Mouse (Mus musculus) midbrain, embryonic 11.5 days (tissue): ENCODE data around the gene Il10. TPM values are rescaled to one million over a fixed set of nuclear protein-coding genes. Genes with fewer than 3 reads are reported as not detected.
A peak's percentile ranks its signal among the peaks of the same experiment; 100 is the strongest.

Source experiments
- ATAC-seq: fragments of 200-750 bp; cut with Nextera tagmentation; 2 replicates; pipeline ENCODE4 v1.8.0; 2017; ENCODE audit warnings: moderate TSS enrichment, moderate library complexity; ENCODE audit not compliant: low FRiP score
- DNase-seq: peaks from one replicate; pipeline ENCODE4 v3.0.0; 2015; ENCODE audit warnings: low spot score; ENCODE audit errors: missing footprints
- H3K27ac ChIP-seq: fragments of 300-500 bp; sonication (generic); 2 replicates; pipeline ENCODE4 v1.5.1; 2014; ENCODE audit warnings: low read depth, low read length
- H3K27me3 ChIP-seq: fragments of 300-500 bp; sonication (generic); 2 replicates; pipeline ENCODE4 v1.6.1; 2014; ENCODE audit warnings: mild to moderate bottlenecking, low read length, moderate library complexity, mixed read lengths; ENCODE audit not compliant: control insufficient read depth, insufficient read depth
- H3K36me3 ChIP-seq: fragments of 300-500 bp; sonication (generic); 2 replicates; pipeline ENCODE4 v1.6.1; 2014; ENCODE audit warnings: mild to moderate bottlenecking, low read length, moderate library complexity, mixed read lengths; ENCODE audit not compliant: control insufficient read depth, insufficient read depth
- H3K4me1 ChIP-seq: fragments of 300-500 bp; sonication (generic); 2 replicates; pipeline ENCODE4 v1.6.1; 2014; ENCODE audit warnings: low read length; ENCODE audit not compliant: control insufficient read depth, insufficient read depth
- H3K4me2 ChIP-seq: fragments of 300-500 bp; sonication (generic); 2 replicates; pipeline ENCODE4 v1.6.1; 2014; ENCODE audit warnings: mild to moderate bottlenecking, moderate library complexity
- H3K4me3 ChIP-seq: fragments of 300-500 bp; sonication (generic); 2 replicates; pipeline ENCODE4 v1.5.1; 2014; ENCODE audit warnings: low read depth, low read length
- H3K9ac ChIP-seq: fragments of 300-500 bp; sonication (generic); 2 replicates; pipeline ENCODE4 v1.6.1; 2014; ENCODE audit warnings: low read length
- H3K9me3 ChIP-seq: fragments of 300-500 bp; sonication (generic); 2 replicates; pipeline ENCODE4 v1.6.1; 2016; ENCODE audit warnings: low read length; ENCODE audit not compliant: control insufficient read depth
- WGBS: fragments of 180-500 bp; shearing (Covaris S2); extraction: QIAGEN DNeasy Blood & Tissue Kit; methylation state at CpG from one replicate; pipeline ENCODE4 v1.1.7; 2014; 5-methylcytosine and 5-hydroxymethylcytosine counted together
- polyA plus RNA-seq: library from polyadenylated mRNA; unstranded; fragments of >200 nt; fragmentation: Nextera tagmentation; extraction: Ambion mirVana; gene quantifications from 2 replicates; pipeline ENCODE4 v1.2.1, GENCODE M21; 2014

The Il10 gene
- polyA plus RNA-seq, 1 experiment from 2014 or later: not detected

GRCm38 (mm10) chr1:131038415-131039017, 18.9 kb downstream of the Il10 start:
- H3K4me1 ChIP-seq: no peaks in the 10 kb centered on the region
- H3K27me3 ChIP-seq: no peaks in the 10 kb centered on the region
- H3K4me2 ChIP-seq: no peak overlapping the region
- H3K9me3 ChIP-seq: no peaks in the 10 kb centered on the region
- DNase-seq: no peak
- H3K36me3 ChIP-seq: no peaks in the 10 kb centered on the region
- no peak overlapping the region for H3K4me3 ChIP-seq
- WGBS: 91% methylated on average over 10 of the region's 10 CpGs
- H3K27ac ChIP-seq: no peak overlapping the region
- ATAC-seq: no peak
- H3K9ac ChIP-seq: no peak overlapping the region

DNA sequence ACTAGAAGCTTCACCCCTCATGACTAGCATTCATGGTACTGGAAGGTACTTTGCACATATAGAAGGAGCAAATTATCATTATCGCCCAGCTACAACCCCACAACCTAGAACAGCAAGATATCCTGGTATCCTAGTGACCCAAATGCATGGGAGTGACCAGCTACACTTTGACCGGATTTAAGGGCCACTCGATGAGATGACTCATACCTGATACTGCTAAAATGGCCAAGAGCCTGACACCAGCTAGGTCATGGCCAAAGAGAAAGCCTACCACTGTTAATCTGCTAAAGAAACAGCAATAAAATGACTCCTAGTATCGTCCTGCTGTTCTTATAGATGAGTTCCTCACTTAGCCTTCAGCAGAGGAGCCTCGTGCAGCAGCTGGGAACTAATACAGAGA, 19.8 kb downstream of the Il10 start:
- Histone ChIP-seq H3K27ac (no peak overlapping the region), H3K4me1 (no peaks in the 10 kb centered on the region), H3K9ac (no peak overlapping the region), H3K4me2 (no peak overlapping the region), H3K9me3 (no peaks in the 10 kb centered on the region), H3K4me3 (no peak overlapping the region), H3K36me3 (no peaks in the 10 kb centered on the region), H3K27me3 (no peaks in the 10 kb centered on the region)
- 89% methylated on average over 5 of the region's 5 CpGs for WGBS
- ATAC-seq: no peak
- peak; percentile 72 for DNase-seq

- DNase-seq: peak; percentile 51
- Histone ChIP-seq H3K4me2 (no peak overlapping the region), H3K27me3 (no peaks in the 10 kb centered on the region), H3K9ac (no peak overlapping the region), H3K9me3 (no peaks in the 10 kb centered on the region), H3K4me3 (no peak overlapping the region), H3K4me1 (no peaks in the 10 kb centered on the region), H3K36me3 (no peaks in the 10 kb centered on the region), H3K27ac (no peak overlapping the region)
- no peak for ATAC-seq
- 69% methylated on average over 2 of the region's 2 CpGs for WGBS
Observed at GRCm38 (mm10) chr1:131042263-131042662, 22.6 kb downstream of the Il10 start.

GRCm38 (mm10) chr1:131042721-131043120, 23.1 kb downstream of the Il10 start:
- Histone ChIP-seq H3K9ac (no peak overlapping the region), H3K9me3 (no peaks in the 10 kb centered on the region), H3K4me3 (no peak overlapping the region), H3K36me3 (no peaks in the 10 kb centered on the region), H3K4me1 (no peaks in the 10 kb centered on the region), H3K27me3 (no peaks in the 10 kb centered on the region), H3K27ac (no peak overlapping the region), H3K4me2 (no peak overlapping the region)
- DNase-seq (no peak), ATAC-seq (0 out of 2 replicates have a peak, but pooled peaks have one; percentile 27)
- WGBS: 94% methylated on average over 3 of the region's 3 CpGs

- Histone ChIP-seq H3K4me1 (no peaks in the 10 kb centered on the region), H3K27ac (no peak overlapping the region), H3K9ac (no peak overlapping the region), H3K9me3 (no peaks in the 10 kb centered on the region), H3K4me3 (no peak overlapping the region), H3K4me2 (no peak overlapping the region), H3K27me3 (no peaks in the 10 kb centered on the region), H3K36me3 (no peaks in the 10 kb centered on the region)
- WGBS: 85% methylated on average over 4 of the region's 4 CpGs
- DNase-seq (no peak), ATAC-seq (no peak)
Observed at GRCm38 (mm10) chr1:131043636-131044035, 24.0 kb downstream of the Il10 start.

DNA sequence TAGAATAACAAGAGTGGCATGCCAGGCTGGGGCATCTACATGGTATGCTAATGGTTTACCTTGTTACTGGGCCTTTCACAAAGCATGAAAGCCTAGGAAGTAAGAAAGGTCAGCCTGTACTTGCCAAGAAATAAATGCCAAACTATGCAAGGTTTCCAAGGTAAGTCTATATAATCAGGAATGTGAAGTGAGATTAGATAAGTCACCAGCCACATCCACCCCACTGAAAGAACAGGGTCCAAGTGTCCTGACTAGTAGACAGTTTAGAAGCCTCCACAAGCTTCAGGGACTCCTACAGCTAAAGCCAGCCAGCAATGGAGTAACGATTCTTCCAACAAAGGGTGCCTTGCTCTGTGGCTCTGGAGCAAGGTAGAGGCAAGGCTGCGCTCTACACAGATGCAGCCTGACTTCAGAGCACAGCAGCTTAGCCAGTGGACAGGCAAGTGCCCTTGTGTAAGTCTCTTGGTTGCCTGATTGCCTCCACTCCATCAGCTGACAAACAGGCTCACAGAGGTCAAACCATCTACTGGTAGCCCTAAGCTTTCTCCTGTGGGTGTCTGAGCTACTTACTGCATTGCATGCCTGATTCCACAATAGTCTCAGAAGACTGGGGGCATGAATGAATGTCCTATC, 26.2 kb downstream of the Il10 start:
- WGBS: 88% methylated on average over 2 of the region's 2 CpGs
- no peak for ATAC-seq
- DNase-seq: no peak

GRCm38 (mm10) chr1:131046607-131047006, 27.0 kb downstream of the Il10 start:
- H3K9ac ChIP-seq: no peak overlapping the region
- H3K9me3 ChIP-seq: no peaks in the 10 kb centered on the region
- H3K27ac ChIP-seq: no peak overlapping the region
- no peak overlapping the region for H3K4me3 ChIP-seq
- no peak overlapping the region for H3K4me2 ChIP-seq
- H3K36me3 ChIP-seq: 0 out of 2 replicates have a peak, but pooled peaks cover 2% of the 10 kb centered on the region
- no peaks in the 10 kb centered on the region for H3K27me3 ChIP-seq
- 86% methylated on average over 10 of the region's 10 CpGs for WGBS
- no peak for DNase-seq
- H3K4me1 ChIP-seq: no peaks in the 10 kb centered on the region
- ATAC-seq: no peak

More for the DNA sequence above, 26.2 kb downstream of the Il10 start:
- 0 out of 2 replicates have a peak, but pooled peaks cover 2% of the 10 kb centered on the region for H3K36me3 ChIP-seq
- no peak overlapping the region for H3K4me2 ChIP-seq
- no peak overlapping the region for H3K27ac ChIP-seq
- no peaks in the 10 kb centered on the region for H3K4me1 ChIP-seq
- H3K9me3 ChIP-seq: no peaks in the 10 kb centered on the region
- no peak overlapping the region for H3K9ac ChIP-seq
- no peaks in the 10 kb centered on the region for H3K27me3 ChIP-seq
- H3K4me3 ChIP-seq: no peak overlapping the region

- H3K27ac ChIP-seq: no peak overlapping the region
- H3K4me3 ChIP-seq: no peak overlapping the region
- WGBS: 81% methylated on average over 6 of the region's 6 CpGs
- H3K4me2 ChIP-seq: no peak overlapping the region
- no peaks in the 10 kb centered on the region for H3K4me1 ChIP-seq
- H3K9me3 ChIP-seq: no peaks in the 10 kb centered on the region
- H3K27me3 ChIP-seq: no peaks in the 10 kb centered on the region
- no peak for ATAC-seq
- 0 out of 2 replicates have a peak, but pooled peaks cover 2% of the 10 kb centered on the region for H3K36me3 ChIP-seq
- no peak overlapping the region for H3K9ac ChIP-seq
- no peak for DNase-seq
Observed at GRCm38 (mm10) chr1:131048121-131048863, 28.6 kb downstream of the Il10 start.

DNA sequence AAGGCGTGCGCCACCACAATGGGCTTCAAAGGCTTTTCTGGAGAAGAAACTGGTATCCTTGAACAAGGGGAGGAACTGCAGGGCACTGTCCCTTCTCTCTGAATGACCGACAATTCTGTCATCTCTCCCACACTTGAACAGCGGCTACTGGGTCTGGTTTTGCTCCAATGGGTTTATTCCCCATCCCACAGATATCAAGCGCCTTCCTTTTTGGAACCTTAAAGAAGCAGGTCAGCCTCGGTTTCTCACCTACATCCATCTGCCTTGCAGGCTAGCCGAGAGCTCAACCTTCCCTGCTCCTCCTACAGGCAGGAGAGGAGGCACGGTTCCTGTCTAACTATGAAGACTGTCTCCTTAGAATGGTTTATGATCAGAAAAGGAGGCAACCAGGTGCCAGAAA, 29.3 kb downstream of the Il10 start:
- Histone ChIP-seq H3K9ac (no peak overlapping the region), H3K4me1 (no peaks in the 10 kb centered on the region), H3K4me3 (no peak overlapping the region), H3K27ac (no peak overlapping the region), H3K36me3 (0 out of 2 replicates have a peak, but pooled peaks cover 4% of the 10 kb centered on the region), H3K27me3 (no peaks in the 10 kb centered on the region), H3K4me2 (no peak overlapping the region), H3K9me3 (no peaks in the 10 kb centered on the region)
- WGBS: 92% methylated on average over 8 of the region's 8 CpGs
- DNase-seq (no peak), ATAC-seq (no peak)
